Mouse (Mus musculus): ENCODE measurements around the gene T. TPM values are rescaled to one million over a fixed set of nuclear protein-coding genes. Genes with fewer than 3 reads are reported as not detected.
"Not testable (repeated sequence)": the region's sequence is repeated elsewhere in the genome, so short reads cannot be mapped to it uniquely, and the experiment has no call there.

Gene T
- total and polyA plus RNA-seq, 2 experiments = not detected

GRCm38 (mm10) chr17:8390487-8390886, 43.7 kb upstream of the T start:
- H3K4me1 ChIP-seq (ENCODE audit: control insufficient read depth, insufficient read depth, low read length) = no peaks in the 10 kb centered on the region
- no peak for TF ChIP-seq CTCF (IDR thresholded peaks at IDR 0.05; ENCODE audit: low read depth, low read length)
- no peak for TF ChIP-seq POLR2A (IDR thresholded peaks at IDR 0.05; ENCODE audit: extremely low read depth, insufficient read depth, low read length)
- DNase-seq (ENCODE audit: extremely low read depth, low read depth, low spot score) = no peak
- H3K4me3 ChIP-seq (ENCODE audit: insufficient read depth, low read depth, low read length) = no peak overlapping the region
- H3K27me3 ChIP-seq (ENCODE audit: control insufficient read depth, insufficient read depth, low read length) = peaks cover 8% of the 10 kb centered on the region
- H3K79me2 ChIP-seq (ENCODE audit: control insufficient read depth, insufficient read depth, low read length) = no peaks in the 10 kb centered on the region
- H3K9ac ChIP-seq (ENCODE audit: low read depth, low read length) = no peak overlapping the region
- H3K27ac ChIP-seq (replicated peaks; ENCODE audit: insufficient read depth, low read depth, low read length) = no peak overlapping the region
- 55% methylated on average over 4 of the region's 4 CpGs for WGBS
- H3K36me3 ChIP-seq (ENCODE audit: control insufficient read depth, insufficient read depth, low read length) = no peaks in the 10 kb centered on the region

GRCm38 (mm10) chr17:8396371-8396770, 37.9 kb upstream of the T start:
- H3K27me3 ChIP-seq (ENCODE audit: control insufficient read depth, insufficient read depth, low read length) = no peaks in the 10 kb centered on the region
- no peak overlapping the region for H3K27ac ChIP-seq (replicated peaks; ENCODE audit: insufficient read depth, low read depth, low read length)
- no peaks in the 10 kb centered on the region for H3K4me1 ChIP-seq (ENCODE audit: control insufficient read depth, insufficient read depth, low read length)
- no peak overlapping the region for H3K4me3 ChIP-seq (ENCODE audit: insufficient read depth, low read depth, low read length)
- no peaks in the 10 kb centered on the region for H3K79me2 ChIP-seq (ENCODE audit: control insufficient read depth, insufficient read depth, low read length)
- TF ChIP-seq POLR2A (IDR thresholded peaks at IDR 0.05; ENCODE audit: extremely low read depth, insufficient read depth, low read length) (no peak), CTCF (IDR thresholded peaks at IDR 0.05; ENCODE audit: low read depth, low read length) (no peak)
- WGBS = 85% methylated on average over 4 of the region's 4 CpGs
- H3K9ac ChIP-seq (ENCODE audit: low read depth, low read length) = no peak overlapping the region
- no peak for DNase-seq (ENCODE audit: extremely low read depth, low read depth, low spot score)
- no peaks in the 10 kb centered on the region for H3K36me3 ChIP-seq (ENCODE audit: control insufficient read depth, insufficient read depth, low read length)

- Histone ChIP-seq H3K79me2 (ENCODE audit: control insufficient read depth, insufficient read depth, low read length) (no peaks in the 10 kb centered on the region), H3K9ac (ENCODE audit: low read depth, low read length) (no peak overlapping the region)
- WGBS = 75% methylated on average over 2 of the region's 2 CpGs
Observed at GRCm38 (mm10) chr17:8397946-8398345, 36.3 kb upstream of the T start.

GRCm38 (mm10) chr17:8403932-8404331, 30.3 kb upstream of the T start:
- WGBS = 54% methylated on average over 8 of the region's 8 CpGs
- not testable (repeated sequence) for H3K27ac ChIP-seq (replicated peaks; ENCODE audit: insufficient read depth, low read depth, low read length); DNase-seq (ENCODE audit: extremely low read depth, low read depth, low spot score)

More at GRCm38 (mm10) chr17:8397946-8398345, 36.3 kb upstream of the T start:
- Histone ChIP-seq H3K4me3 (ENCODE audit: insufficient read depth, low read depth, low read length) (no peak overlapping the region), H3K27ac (replicated peaks; ENCODE audit: insufficient read depth, low read depth, low read length) (no peak overlapping the region), H3K27me3 (ENCODE audit: control insufficient read depth, insufficient read depth, low read length) (no peaks in the 10 kb centered on the region), H3K4me1 (ENCODE audit: control insufficient read depth, insufficient read depth, low read length) (no peaks in the 10 kb centered on the region), H3K36me3 (ENCODE audit: control insufficient read depth, insufficient read depth, low read length) (no peaks in the 10 kb centered on the region)
- no peak for TF ChIP-seq CTCF (IDR thresholded peaks at IDR 0.05; ENCODE audit: low read depth, low read length)
- TF ChIP-seq POLR2A (IDR thresholded peaks at IDR 0.05; ENCODE audit: extremely low read depth, insufficient read depth, low read length) = no peak
- no peak for DNase-seq (ENCODE audit: extremely low read depth, low read depth, low spot score)

GRCm38 (mm10) chr17:8406285-8406684, 27.9 kb upstream of the T start:
- Histone ChIP-seq H3K27ac (replicated peaks; ENCODE audit: insufficient read depth, low read depth, low read length) (no peak overlapping the region), H3K9ac (ENCODE audit: low read depth, low read length) (no peak overlapping the region), H3K79me2 (ENCODE audit: control insufficient read depth, insufficient read depth, low read length) (no peaks in the 10 kb centered on the region), H3K4me3 (ENCODE audit: insufficient read depth, low read depth, low read length) (no peak overlapping the region), H3K27me3 (ENCODE audit: control insufficient read depth, insufficient read depth, low read length) (0 out of 2 replicates have a peak, but pooled peaks cover 2% of the 10 kb centered on the region), H3K36me3 (ENCODE audit: control insufficient read depth, insufficient read depth, low read length) (no peaks in the 10 kb centered on the region), H3K4me1 (ENCODE audit: control insufficient read depth, insufficient read depth, low read length) (no peaks in the 10 kb centered on the region)
- WGBS = 82% methylated on average over 6 of the region's 6 CpGs
- no peak for TF ChIP-seq CTCF (IDR thresholded peaks at IDR 0.05; ENCODE audit: low read depth, low read length)
- TF ChIP-seq POLR2A (IDR thresholded peaks at IDR 0.05; ENCODE audit: extremely low read depth, insufficient read depth, low read length) = no peak
- DNase-seq (ENCODE audit: extremely low read depth, low read depth, low spot score) = no peak

More at GRCm38 (mm10) chr17:8403932-8404331, 30.3 kb upstream of the T start:
- not testable (repeated sequence) for H3K9ac ChIP-seq (ENCODE audit: low read depth, low read length); H3K4me3 ChIP-seq (ENCODE audit: insufficient read depth, low read depth, low read length); H3K36me3 ChIP-seq (ENCODE audit: control insufficient read depth, insufficient read depth, low read length); H3K4me1 ChIP-seq (ENCODE audit: control insufficient read depth, insufficient read depth, low read length); H3K27me3 ChIP-seq (ENCODE audit: control insufficient read depth, insufficient read depth, low read length); H3K79me2 ChIP-seq (ENCODE audit: control insufficient read depth, insufficient read depth, low read length)

- not testable (repeated sequence) for H3K79me2 ChIP-seq (ENCODE audit: control insufficient read depth, insufficient read depth, low read length); H3K9ac ChIP-seq (ENCODE audit: low read depth, low read length); H3K27me3 ChIP-seq (ENCODE audit: control insufficient read depth, insufficient read depth, low read length); H3K4me1 ChIP-seq (ENCODE audit: control insufficient read depth, insufficient read depth, low read length); H3K27ac ChIP-seq (replicated peaks; ENCODE audit: insufficient read depth, low read depth, low read length); H3K4me3 ChIP-seq (ENCODE audit: insufficient read depth, low read depth, low read length); DNase-seq (ENCODE audit: extremely low read depth, low read depth, low spot score); H3K36me3 ChIP-seq (ENCODE audit: control insufficient read depth, insufficient read depth, low read length)
- WGBS = 79% methylated on average over 4 of the region's 4 CpGs
Observed at GRCm38 (mm10) chr17:8408002-8408401, 26.2 kb upstream of the T start.
